Mouse (Mus musculus) right cerebral cortex, postnatal 25 days (tissue): ENCODE data around the gene Scrn3.

Source experiments
- DNase-seq: peaks from one replicate; pipeline ENCODE4 v3.0.0; 2022

Scrn3 gene

GRCm38 (mm10) chr2:73386356-73387046 lies 74.1 kb downstream of the Scrn3 start, which contains the start of gene Gpr155:
Gene Gpr155 (minus strand): TSS chr2:73386572.
- peak; percentile 98 for DNase-seq
